26 mouse cellular contexts compared by ENCODE assay signal in the genomic region with DNA sequence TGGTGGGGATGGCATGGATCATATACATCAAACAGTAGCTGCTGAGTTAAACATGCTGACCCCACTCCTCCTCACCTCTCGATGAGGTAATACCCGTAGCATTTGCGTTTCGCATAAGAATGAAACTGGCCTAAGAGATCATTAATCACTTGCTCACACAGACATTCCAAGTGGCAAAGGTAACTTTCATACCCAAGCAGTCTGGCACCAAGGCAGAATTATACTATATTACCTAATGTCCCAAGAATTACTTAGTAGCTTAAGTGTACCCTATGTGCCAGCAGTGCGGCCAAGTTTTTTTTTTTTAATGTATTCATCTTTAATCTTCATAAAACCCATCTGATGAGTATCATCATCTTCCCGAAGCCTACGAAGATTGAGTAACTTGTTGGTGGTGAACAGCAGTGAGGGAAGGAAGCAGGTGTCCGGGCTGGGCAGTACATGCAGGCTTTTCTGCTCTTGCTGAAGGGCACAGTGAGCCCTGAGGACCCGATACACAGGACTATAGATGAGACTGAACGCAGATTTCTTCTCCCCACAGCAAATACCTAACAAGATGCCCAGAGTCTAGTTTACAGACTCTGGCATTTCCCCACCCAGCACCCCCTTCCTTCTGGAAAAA. TPM values are rescaled to one million over a fixed set of nuclear protein-coding genes. Genes with fewer than 3 reads are reported as not detected.
DNase-seq lines count a peak whose midpoint lies in the region; ATAC-seq and TF ChIP-seq lines count a peak whose summit lies in the region.
"Had no signal": no experiment of that assay in that cellular context is flagged by ENCODE, and none has a peak within 500 bp of the region (broad histone marks: within the 10 kb centered on the region; RNA-seq: fewer than 3 reads in every experiment).

No protein-coding gene starts in this region.

- H3K9me3 ChIP-seq in kidney, postnatal 0 days (replicated peaks; ENCODE audit: low read length) = no peaks in the 10 kb centered on the region
- no peaks in the 10 kb centered on the region for H3K9me3 ChIP-seq in kidney, embryonic 16.5 days (ENCODE audit: low read length)
- no peaks in the 10 kb centered on the region for H3K9me3 ChIP-seq in lung, postnatal 0 days (ENCODE audit: low read length)
- H3K9me3 ChIP-seq: G1E; heart, embryonic 12.5 days; heart, embryonic 15.5 days; hindbrain, embryonic 10.5 days; hindbrain, embryonic 13.5 days had no signal

- ATAC-seq in kidney, postnatal 0 days (replicated peaks; ENCODE audit: low FRiP score, low read depth) = 0 out of 2 replicates have a peak, but pooled peaks have one; percentile 33
- no peak for ATAC-seq in kidney, embryonic 16.5 days (ENCODE audit: low FRiP score, low TSS enrichment)
- peak; percentile 73 for ATAC-seq in lung, postnatal 0 days
- ATAC-seq: activated CD4-positive, CD25-positive, alpha-beta regulatory T cell, adult 4 months; forebrain, embryonic 14.5 days; forebrain, postnatal 0 days; hindbrain, embryonic 16.5 days had no signal

- no peaks in the 10 kb centered on the region for H3K79me2 ChIP-seq in myocyte (ENCODE audit: control insufficient read depth, insufficient read depth)

- no peak overlapping the region for H3K4me3 ChIP-seq in kidney, postnatal 0 days (replicated peaks; ENCODE audit: low read depth, low read length)
- H3K4me3 ChIP-seq in kidney, embryonic 16.5 days (ENCODE audit: low read length) = no peak overlapping the region
- H3K4me3 ChIP-seq in lung, postnatal 0 days (ENCODE audit: low read depth, low read length) = no peak overlapping the region
- no peak overlapping the region for H3K4me3 ChIP-seq in myocyte
- H3K4me3 ChIP-seq: heart, embryonic 12.5 days; heart, embryonic 15.5 days; hindbrain, embryonic 10.5 days; hindbrain, embryonic 13.5 days had no signal

- TF ChIP-seq CTCF in kidney, postnatal 0 days (IDR thresholded peaks at IDR 0.05; ENCODE audit: low read depth) = no peak
- TF ChIP-seq CTCF in lung, postnatal 0 days (IDR thresholded peaks at IDR 0.05) = no peak

- WGBS in kidney, postnatal 0 days = 89% methylated on average over 10 of the region's 10 CpGs
- 85% methylated on average over 10 of the region's 10 CpGs for WGBS in kidney, embryonic 16.5 days
- WGBS in lung, postnatal 0 days = 55% methylated on average over 10 of the region's 10 CpGs

- no peak overlapping the region for H3K4me2 ChIP-seq in kidney, postnatal 0 days (ENCODE audit: low read length)
- H3K4me2 ChIP-seq in kidney, embryonic 16.5 days (replicated peaks; ENCODE audit: low read depth, low read length) = no peak overlapping the region
- H3K4me2 ChIP-seq in lung, postnatal 0 days (replicated peaks; ENCODE audit: low read depth, low read length) = no peak overlapping the region
- no peak overlapping the region for H3K4me2 ChIP-seq in myocyte (ENCODE audit: low read depth)
- H3K4me2 ChIP-seq: heart, embryonic 15.5 days; hindbrain, embryonic 13.5 days had no signal

- H3K4me1 ChIP-seq in kidney, postnatal 0 days (replicated peaks; ENCODE audit: insufficient read depth, low read length) = no peaks in the 10 kb centered on the region
- no peaks in the 10 kb centered on the region for H3K4me1 ChIP-seq in kidney, embryonic 16.5 days (ENCODE audit: insufficient read depth, low read length)
- peaks cover 3% of the 10 kb centered on the region; the same call in 1 of the 2 replicates for H3K4me1 ChIP-seq in lung, postnatal 0 days (ENCODE audit: insufficient read depth, low read depth, low read length)
- H3K4me1 ChIP-seq: hindbrain, embryonic 10.5 days; hindbrain, embryonic 13.5 days had no signal

- DNase-seq in kidney, postnatal 0 days (ENCODE audit: low spot score) = no peak
- DNase-seq in lung, postnatal 0 days (ENCODE audit: low spot score) = peak; percentile 69
- DNase-seq in lung, adult 18-20 months = no peak
- DNase-seq in thymus, postnatal 36 days = no peak
- no peak for DNase-seq in spleen, postnatal 36 days (ENCODE audit: low spot score in 2 of 2)
- DNase-seq: adrenal gland, adult 8-10 months; adrenal gland, postnatal 36 days; cerebellum, adult 18-20 months; cerebellum, adult 9-10 months; cerebellum, postnatal 14 days; forebrain, postnatal 0 days; gastrocnemius, postnatal 25 days; heart, adult 18-20 months; heart, postnatal 10 days; heart, postnatal 36 days had no signal

- H3K27ac ChIP-seq in kidney, postnatal 0 days = no peak overlapping the region
- H3K27ac ChIP-seq in kidney, embryonic 16.5 days (ENCODE audit: low read length) = no peak overlapping the region
- no peak overlapping the region for H3K27ac ChIP-seq in lung, postnatal 0 days (ENCODE audit: low read length)
- H3K27ac ChIP-seq: heart, embryonic 15.5 days; hindbrain, embryonic 10.5 days; hindbrain, embryonic 13.5 days had no signal

- H3K36me3 ChIP-seq in kidney, postnatal 0 days (ENCODE audit: insufficient read depth, low read length) = no peaks in the 10 kb centered on the region
- H3K36me3 ChIP-seq in kidney, embryonic 16.5 days (ENCODE audit: insufficient read depth, low read length) = no peaks in the 10 kb centered on the region
- H3K36me3 ChIP-seq in lung, postnatal 0 days (ENCODE audit: insufficient read depth, low read length) = no peaks in the 10 kb centered on the region
- H3K36me3 ChIP-seq in myocyte (ENCODE audit: control insufficient read depth, insufficient read depth) = no peaks in the 10 kb centered on the region
- H3K36me3 ChIP-seq: G1E; heart, embryonic 12.5 days; heart, embryonic 15.5 days; hindbrain, embryonic 10.5 days; hindbrain, embryonic 13.5 days had no signal

- no peak for TF ChIP-seq POLR2A in myocyte (IDR thresholded peaks at IDR 0.05; ENCODE audit: insufficient read length, low read depth)

- H3K9ac ChIP-seq in kidney, postnatal 0 days (ENCODE audit: low read depth, low read length) = no peak overlapping the region
- no peak overlapping the region for H3K9ac ChIP-seq in kidney, embryonic 16.5 days (replicated peaks; ENCODE audit: low read length)
- H3K9ac ChIP-seq in lung, postnatal 0 days (replicated peaks; ENCODE audit: low read depth) = no peak overlapping the region
- H3K9ac ChIP-seq: forebrain, postnatal 0 days; heart, embryonic 12.5 days; heart, embryonic 15.5 days; hindbrain, embryonic 13.5 days had no signal

- TF ChIP-seq EP300 in lung, postnatal 0 days (IDR thresholded peaks at IDR 0.05) = peak; percentile 32; the same call in 1 of the 2 replicates

- no peaks in the 10 kb centered on the region for H3K27me3 ChIP-seq in kidney, postnatal 0 days (ENCODE audit: insufficient read depth, low read length)
- no peaks in the 10 kb centered on the region for H3K27me3 ChIP-seq in kidney, embryonic 16.5 days (ENCODE audit: insufficient read depth, low read length)
- H3K27me3 ChIP-seq in lung, postnatal 0 days (replicated peaks; ENCODE audit: insufficient read depth, low read length) = no peaks in the 10 kb centered on the region
- H3K27me3 ChIP-seq in myocyte (ENCODE audit: control insufficient read depth, insufficient read depth, insufficient read length) = no peaks in the 10 kb centered on the region
- H3K27me3 ChIP-seq: CH12.LX; heart, embryonic 15.5 days; hindbrain, embryonic 13.5 days had no signal

- no peak overlapping the region for H3ac ChIP-seq in myocyte (ENCODE audit: control insufficient read depth, insufficient read length)

TF ChIP-seq in myocyte, 11 proteins besides CTCF, POLR2A, EP300 and RAD21:
- TF ChIP-seq MYOD1 (IDR thresholded peaks at IDR 0.05; ENCODE audit: control insufficient read depth in 1 of 3, insufficient read length in 2 of 3, low read depth in 2 of 3) = peak in 2 of 3 experiments; percentile 67 to 77
- TF ChIP-seq SRF (IDR thresholded peaks at IDR 0.05; ENCODE audit: control insufficient read depth, insufficient read length, low read depth) = no peak

RNA-seq across cellular contexts. Expression of gene Socs2, which starts 22.8 kb away (rescaled TPM):
- 122 and 124 TPM in 2 replicates for polyA plus RNA-seq in kidney, postnatal 0 days (2015; fragmentation: Nextera tagmentation; extraction: Ambion mirVana)
- 23.9 and 27.2 TPM in 2 replicates for polyA plus RNA-seq in kidney, embryonic 16.5 days (2015; fragmentation: Nextera tagmentation; extraction: Ambion mirVana)
- polyA plus RNA-seq in lung, postnatal 0 days (2015; fragmentation: Nextera tagmentation; extraction: Ambion mirVana) = 333 and 396 TPM in 2 replicates
- polyA plus RNA-seq in myocyte (2012; fragmentation: generic; extraction: Trizol) = 27.5 TPM
